Mouse (Mus musculus) fibroblast of lung, adult 2 months (primary cell): Measurements from ENCODE around the gene Pitpnm2.

Experiments
- DNase-seq: peaks from one replicate; pipeline ENCODE4 v3.0.0-alpha.2; 2011; ENCODE audit warnings: low read depth

Gene Pitpnm2

DNA sequence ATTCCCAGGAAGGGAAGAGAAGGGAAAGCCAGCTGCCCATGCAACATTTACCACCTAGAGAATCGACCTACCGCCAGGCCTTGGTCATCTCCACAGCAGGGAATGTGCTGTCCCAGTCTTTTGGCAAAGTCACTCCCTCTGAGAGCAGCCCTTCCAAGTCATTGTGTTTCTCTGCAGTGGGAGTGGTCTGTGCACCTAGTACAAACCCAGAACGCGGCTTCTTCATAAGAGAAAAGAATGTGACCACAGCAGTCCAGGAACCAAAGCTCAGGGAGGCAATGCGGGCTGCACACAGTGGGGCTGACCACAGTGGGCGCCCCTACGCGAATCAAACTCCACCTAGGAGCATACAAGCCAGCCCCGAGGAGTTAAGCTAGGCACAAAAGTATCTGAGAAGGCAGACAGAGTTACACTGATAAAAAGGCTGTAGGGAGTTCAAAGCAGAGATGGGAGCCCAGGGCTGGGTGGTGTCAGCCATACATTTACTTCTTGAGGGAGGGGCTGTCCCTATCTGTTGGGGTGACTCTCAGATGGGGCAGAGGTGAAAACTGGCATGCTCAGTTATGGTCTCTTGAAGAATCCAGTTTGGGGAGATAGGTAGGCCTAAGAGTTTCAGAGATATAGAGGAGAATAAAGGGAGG is 1.5 kb downstream of the Pitpnm2 start:
- DNase-seq, result no peak

- no peak for DNase-seq
Measured at GRCm38 (mm10) chr5:124247296-124247695, 2.3 kb downstream of the Pitpnm2 start.

- no peak for DNase-seq
Measured at GRCm38 (mm10) chr5:124244885-124245284, 4.7 kb downstream of the Pitpnm2 start.

GRCm38 (mm10) chr5:124244449-124244848 is 5.1 kb downstream of the Pitpnm2 start:
- no peak for DNase-seq

DNA sequence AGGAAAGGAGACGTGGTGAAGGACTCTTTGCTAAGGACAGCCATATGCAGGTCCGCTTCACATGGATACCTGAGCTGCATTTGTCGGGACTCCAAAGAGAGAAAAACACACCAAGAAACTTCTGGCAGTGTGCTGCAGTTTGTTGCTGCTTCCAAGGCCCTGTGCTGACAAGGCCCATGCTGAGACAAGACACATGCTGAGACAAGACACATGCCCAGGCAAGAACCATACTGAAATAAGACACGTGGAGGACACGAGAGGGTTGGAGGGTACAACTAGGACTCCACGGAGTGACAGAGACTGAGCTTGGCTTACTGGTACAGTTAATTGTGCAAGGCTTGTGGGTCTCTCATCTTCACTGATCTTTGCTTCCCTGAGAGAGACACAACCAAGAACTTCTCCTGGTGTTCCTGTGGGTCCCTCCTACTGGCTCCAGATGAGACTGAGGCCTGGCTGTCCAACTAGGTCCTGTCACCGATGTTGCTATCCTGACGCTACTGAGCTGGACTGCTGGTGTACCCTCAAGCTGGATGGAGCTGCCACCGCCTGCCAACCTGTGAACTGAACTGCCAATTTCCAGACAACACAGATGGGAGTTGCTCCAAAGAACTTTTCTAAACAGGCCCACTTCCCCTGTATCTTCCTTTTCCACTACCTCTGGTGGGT is 6.2 kb downstream of the Pitpnm2 start:
- DNase-seq, result no peak

GRCm38 (mm10) chr5:124241686-124242444 is 7.7 kb downstream of the Pitpnm2 start:
- DNase-seq, result no peak

DNA sequence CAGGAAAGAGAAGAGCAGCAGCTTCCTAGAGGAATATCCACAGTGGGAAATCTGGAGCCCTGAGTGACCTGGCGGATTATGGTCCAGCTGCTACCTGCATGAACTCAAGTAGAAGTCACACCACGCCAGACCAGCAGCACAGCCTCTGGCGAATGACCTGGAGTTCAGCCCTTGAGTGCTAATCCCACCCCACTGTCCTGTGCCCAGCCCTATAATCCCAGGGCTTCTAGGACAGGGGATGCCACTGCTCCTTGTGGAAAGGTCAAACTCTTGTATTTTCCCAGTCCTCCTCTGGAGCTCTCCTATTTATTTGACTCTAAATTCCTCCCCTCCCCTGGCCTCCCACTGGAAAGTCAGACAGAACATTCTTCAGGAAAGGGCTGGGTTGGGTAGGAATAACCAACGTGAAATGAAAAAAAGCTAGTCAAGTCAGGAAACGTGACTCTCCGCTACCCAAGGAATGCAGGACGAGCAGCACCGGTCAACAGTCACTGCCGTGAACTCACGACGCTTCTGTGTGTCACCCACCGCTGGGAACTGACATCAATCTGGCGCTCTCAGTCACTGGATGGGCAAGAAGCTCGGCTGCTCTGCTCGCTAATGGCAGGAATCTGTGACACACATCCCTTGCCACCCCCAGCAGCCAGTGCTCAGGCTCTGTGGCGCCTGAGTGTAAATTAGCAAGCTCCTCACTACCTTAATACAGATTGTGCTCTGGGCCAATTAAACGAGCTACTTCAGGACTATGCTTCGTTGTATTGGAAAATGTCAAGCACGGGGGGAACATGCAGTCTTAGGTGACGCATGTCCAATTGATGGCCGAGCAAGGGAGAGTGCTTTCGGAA is 8.5 kb downstream of the Pitpnm2 start:
- DNase-seq, result no peak

GRCm38 (mm10) chr5:124236180-124236579 is 13.4 kb downstream of the Pitpnm2 start:
- DNase-seq, result no peak

- no peak for DNase-seq
Measured at GRCm38 (mm10) chr5:124234778-124235177, 14.8 kb downstream of the Pitpnm2 start.

GRCm38 (mm10) chr5:124233874-124234661 is 15.5 kb downstream of the Pitpnm2 start:
- no peak for DNase-seq

GRCm38 (mm10) chr5:124233144-124233465 is 16.5 kb downstream of the Pitpnm2 start:
- no peak for DNase-seq

- no peak for DNase-seq
Measured at GRCm38 (mm10) chr5:124232360-124233143, 17.0 kb downstream of the Pitpnm2 start.

DNA sequence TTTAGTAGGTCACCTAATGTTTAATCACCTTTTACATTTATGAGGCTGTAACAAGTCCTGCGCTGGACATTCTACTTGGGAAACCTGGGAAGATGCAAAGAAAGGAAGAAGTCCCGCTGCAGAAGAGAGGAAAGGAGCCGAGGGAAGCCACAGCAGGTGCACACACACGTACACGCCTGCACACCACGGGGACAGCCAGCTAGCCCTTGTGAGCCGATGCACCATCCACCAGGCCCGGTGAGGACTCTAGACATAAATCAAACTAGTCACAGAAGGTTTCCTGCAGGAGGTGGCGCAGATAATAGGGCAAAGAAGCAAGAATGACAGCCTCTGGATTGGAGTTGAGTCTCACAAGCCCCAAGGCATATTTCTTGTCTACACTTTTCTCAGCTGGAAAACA is 19.1 kb downstream of the Pitpnm2 start:
- DNase-seq, result no peak

- DNase-seq, result no peak
Measured at GRCm38 (mm10) chr5:124227193-124227592, 22.4 kb downstream of the Pitpnm2 start.

GRCm38 (mm10) chr5:124226494-124226893 is 23.1 kb downstream of the Pitpnm2 start:
- no peak for DNase-seq

- no peak for DNase-seq
Measured at GRCm38 (mm10) chr5:124225891-124226290, 23.7 kb downstream of the Pitpnm2 start.

GRCm38 (mm10) chr5:124224321-124225092 is 25.1 kb downstream of the Pitpnm2 start:
- DNase-seq, result no peak

- DNase-seq, result no peak
Measured at GRCm38 (mm10) chr5:124223574-124223973, 26.0 kb downstream of the Pitpnm2 start.

DNA sequence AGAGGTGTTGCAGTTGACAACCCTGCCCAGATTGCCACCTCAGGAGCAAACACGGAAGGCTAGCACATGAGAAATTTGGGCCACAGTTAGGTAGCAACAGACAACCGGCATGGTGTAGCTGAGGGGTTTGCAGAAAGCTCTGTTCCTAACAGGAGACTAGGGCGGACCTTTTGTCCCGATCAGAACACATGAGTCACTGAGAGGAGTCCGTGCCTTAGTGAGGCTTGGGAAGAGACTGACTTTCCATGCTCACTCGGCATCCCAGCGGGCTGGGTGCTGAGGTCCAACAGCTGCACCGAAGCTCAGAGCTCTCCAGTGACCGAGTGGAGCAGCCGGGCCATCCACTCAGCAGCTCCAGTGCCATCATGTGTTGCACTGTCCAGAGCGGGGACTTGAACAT is 26.9 kb downstream of the Pitpnm2 start:
- DNase-seq, result no peak

DNA sequence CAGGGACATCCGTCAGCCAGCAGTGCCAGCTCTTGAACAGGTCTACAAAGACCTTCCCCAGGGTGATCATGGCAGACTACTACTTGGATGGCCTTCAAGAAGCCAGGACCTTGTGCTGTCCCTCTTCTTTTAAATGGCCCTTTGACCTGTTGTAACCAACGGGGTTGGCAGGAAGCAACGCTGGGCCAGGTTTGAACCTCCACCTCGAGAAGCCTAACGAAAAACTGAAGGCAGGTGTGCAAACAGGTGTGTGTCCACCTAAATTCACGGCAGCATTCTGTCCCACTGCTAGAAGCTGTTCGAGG is 27.9 kb downstream of the Pitpnm2 start:
- no peak for DNase-seq
